Mouse (Mus musculus) gastrocnemius, postnatal 4 days (tissue): ENCODE results near the gene Slit2. TPM values are rescaled to one million over a fixed set of nuclear protein-coding genes. Genes with fewer than 3 reads are reported as not detected.

Experiments
- DNase-seq, 2 experiments: peaks; one replicate each; pipeline ENCODE4 v3.0.0; 2021 to 2022; ENCODE audit warnings: low spot score in 2 of 2, mixed read lengths in 2 of 2
- long read RNA-seq, 2 experiments: library from polyadenylated mRNA; stranded (forward); transcript quantifications; one replicate each; pipeline ENCODE4 v2.0.0; 2021
- total RNA-seq, 2 experiments: library from RNA; stranded (reverse); gene quantifications; 2 replicates each; pipeline ENCODE4 v1.2.3; 2021

The Slit2 gene
- total RNA-seq, result 1 to 10 TPM; 7.6 to 8.9 TPM
- long read RNA-seq, experiment 1, full-length matches to known transcripts, result 1 of 1 reads
- long read RNA-seq, experiment 1, partial matches to known transcripts, result 0 of 1 reads
- long read RNA-seq, experiment 1, other reads (novel, unspliced or antisense), result 0 of 1 reads
- long read RNA-seq, experiment 2, result 0 reads

GRCm38 (mm10) chr5:47982941-47983701, at the start of gene Slit2:
Gene Slit2 (plus strand): TSS chr5:47983138.
- DNase-seq, result peak; percentile 67 to 81

- DNase-seq, result no peak
These were observed 44.2 kb upstream of the Slit2 start for GRCm38 (mm10) chr5:47938586-47939372.

- no peak for DNase-seq
These were observed 26.5 kb upstream of the Slit2 start for GRCm38 (mm10) chr5:47956451-47956850.

- no peak for DNase-seq
These were observed 7.1 kb upstream of the Slit2 start for GRCm38 (mm10) chr5:47975795-47976194.

DNA sequence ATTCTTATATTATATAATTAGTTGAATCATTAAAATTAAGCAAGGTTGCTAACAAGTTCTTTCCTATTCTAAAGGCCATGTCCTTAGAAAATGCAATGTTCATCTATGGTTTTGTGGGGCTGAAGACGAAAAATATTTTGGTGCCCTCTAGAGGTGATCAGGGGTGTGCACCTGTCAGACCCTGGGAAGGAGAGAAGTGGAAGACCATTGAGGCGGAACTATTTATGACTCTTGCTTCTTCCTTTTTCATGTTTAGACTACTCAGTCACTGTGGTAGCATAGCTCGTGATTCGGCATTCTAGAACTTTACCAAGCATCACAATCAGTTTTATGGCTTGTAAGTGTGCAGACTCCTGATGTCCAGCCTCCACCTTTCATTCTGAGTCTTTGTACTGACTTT, 3.6 kb upstream of the Slit2 start:
- no peak for DNase-seq

DNA sequence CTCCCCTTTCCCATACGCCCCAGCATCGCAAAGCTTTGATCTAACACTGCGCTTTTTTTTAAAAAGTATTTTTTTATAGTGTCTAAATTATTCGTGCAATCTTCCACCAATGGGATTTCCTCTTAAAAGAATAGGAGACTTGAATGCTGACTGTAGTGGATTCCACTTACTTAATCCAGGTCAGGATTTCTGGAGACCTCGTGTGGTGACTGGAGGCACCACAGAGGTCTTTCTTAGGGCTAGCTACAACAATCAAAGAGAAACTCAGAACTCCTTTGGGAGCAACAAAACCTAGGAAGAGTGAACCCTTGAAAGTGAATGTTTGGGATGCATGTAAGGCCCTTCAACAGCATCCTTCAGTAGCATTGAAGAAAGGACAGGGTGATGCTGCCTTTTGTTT, 2.5 kb upstream of the Slit2 start:
- no peak for DNase-seq

DNA sequence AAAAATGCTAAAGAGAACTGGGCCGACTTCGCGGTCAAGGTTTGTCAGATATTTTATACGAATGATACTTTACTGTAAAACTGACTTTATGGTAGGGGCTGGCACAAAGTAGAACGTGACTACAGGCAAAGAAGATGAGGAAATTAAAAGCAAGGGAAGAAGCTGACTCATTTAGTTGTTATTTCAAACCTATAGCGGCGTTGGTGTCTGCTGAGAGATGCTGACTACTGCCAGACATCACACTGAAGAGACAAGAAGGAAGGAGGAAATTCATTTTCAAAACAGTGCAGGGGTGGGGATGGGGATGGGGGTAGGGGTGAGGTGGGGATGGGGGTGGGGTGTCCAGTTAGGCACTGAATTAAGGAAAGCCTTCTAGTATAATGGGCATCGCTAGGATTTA, 987 bp upstream of the Slit2 start:
- no peak for DNase-seq

DNA sequence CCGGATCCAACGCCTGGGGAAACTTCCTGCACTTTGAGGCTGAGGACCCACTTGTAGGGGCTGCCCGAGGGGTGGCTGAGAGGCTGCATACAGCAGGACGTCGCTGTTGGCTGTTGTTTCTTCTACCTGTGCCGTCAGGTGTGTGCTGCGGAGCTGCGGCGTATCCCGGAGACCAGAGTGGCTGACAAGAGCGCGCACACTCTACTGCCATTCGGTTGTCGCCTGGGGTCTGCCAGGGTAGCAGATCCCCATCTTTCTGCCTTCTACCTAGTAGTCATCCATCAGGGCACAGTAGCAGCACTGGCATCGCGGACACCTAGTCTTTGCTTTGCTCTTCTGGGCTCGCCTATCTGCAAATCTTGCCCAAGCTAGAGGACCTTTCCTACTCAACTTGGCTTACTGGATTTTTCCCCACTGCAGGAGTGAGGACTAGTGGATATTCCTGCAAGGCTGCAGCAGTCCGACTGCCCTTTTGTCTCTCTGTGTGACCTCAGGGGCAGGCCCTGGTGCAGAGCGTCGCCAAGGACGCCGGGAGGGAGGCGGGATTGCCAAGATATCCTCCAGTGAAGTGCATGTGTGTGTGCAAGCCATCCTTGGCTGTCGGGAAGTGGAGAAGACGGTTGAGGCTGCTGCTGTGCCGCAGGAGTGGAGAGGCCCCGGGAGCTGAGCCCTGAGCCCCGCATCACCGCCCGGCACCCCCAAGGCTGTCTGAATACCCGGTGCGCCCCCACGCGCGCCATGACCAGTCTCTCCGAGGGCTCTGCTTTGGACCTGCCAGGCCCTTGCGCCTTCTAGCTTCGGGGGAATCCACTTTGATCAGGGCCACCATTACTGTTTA, 1.0 kb downstream of the Slit2 start:
- DNase-seq, result peak; percentile 18 to 19

- peak in 1 of 2 experiments; percentile 12 for DNase-seq
These were observed 1.8 kb downstream of the Slit2 start for GRCm38 (mm10) chr5:47984584-47985197.

- peak in 1 of 2 experiments; percentile 17 for DNase-seq
These were observed 2.3 kb downstream of the Slit2 start for GRCm38 (mm10) chr5:47985198-47985631.

GRCm38 (mm10) chr5:47985901-47986670, 3.1 kb downstream of the Slit2 start:
- peak in 1 of 2 experiments; percentile 18 for DNase-seq

DNA sequence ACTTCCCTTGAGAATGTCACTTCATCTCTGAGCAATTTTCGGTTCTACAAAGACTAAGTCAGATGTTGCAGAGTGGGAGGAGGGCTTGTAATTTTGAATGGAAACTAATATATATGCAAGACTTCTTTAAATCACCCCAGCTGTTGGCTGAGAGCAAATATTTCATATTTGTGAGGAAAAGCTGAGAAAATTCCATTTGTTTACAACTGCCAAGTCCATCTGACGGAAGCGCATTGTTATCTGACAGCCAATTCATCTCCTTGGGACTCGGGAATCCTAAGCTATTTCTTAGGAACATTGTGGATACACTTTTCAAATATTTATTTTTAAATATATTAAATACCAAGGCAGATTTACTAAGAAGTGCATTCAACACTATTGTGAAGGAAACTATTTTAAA, 8.0 kb downstream of the Slit2 start:
- no peak for DNase-seq

GRCm38 (mm10) chr5:48003708-48004415, 20.9 kb downstream of the Slit2 start:
- no peak for DNase-seq

GRCm38 (mm10) chr5:48005533-48005932, 22.6 kb downstream of the Slit2 start:
- DNase-seq, result no peak

DNA sequence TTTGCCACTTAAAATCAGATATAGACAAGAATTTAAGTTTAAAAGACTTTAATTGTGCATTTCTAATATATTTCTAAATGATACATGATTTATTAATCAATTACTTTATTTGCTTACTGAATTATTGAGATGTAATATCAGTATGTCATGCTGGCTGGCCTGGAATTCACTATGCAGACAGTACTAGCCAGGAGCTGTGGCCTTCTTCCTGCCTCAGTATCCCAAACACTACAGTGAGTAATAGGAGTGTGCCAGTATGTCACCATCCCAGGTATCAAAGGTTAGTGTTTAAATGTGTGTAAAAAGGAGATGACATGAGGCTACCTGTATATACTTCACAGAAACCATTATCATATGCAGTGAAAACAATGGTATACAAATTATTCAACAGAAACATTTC, 23.1 kb downstream of the Slit2 start:
- no peak for DNase-seq

GRCm38 (mm10) chr5:48023441-48023840, 40.5 kb downstream of the Slit2 start:
- no peak for DNase-seq

DNA sequence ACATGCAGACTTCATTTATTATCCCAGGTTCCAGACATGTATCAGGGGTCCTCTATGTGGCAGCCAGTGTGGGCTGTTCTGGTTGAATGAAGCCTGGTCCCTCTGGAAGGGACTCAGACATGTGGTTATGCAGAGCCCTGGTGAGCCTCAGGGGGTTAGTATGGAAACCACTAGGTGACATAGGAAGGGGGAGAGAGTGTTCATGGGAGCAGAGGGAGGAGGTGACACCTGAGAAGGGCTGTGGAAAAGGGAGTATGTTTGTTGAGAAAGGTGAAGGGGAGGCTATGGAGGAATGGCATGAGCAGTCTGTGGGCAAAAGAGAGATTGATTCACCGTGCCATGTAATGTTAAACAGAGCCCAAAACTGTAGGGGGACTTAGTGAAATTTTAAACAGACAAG, 51.9 kb downstream of the Slit2 start:
- no peak for DNase-seq

DNA sequence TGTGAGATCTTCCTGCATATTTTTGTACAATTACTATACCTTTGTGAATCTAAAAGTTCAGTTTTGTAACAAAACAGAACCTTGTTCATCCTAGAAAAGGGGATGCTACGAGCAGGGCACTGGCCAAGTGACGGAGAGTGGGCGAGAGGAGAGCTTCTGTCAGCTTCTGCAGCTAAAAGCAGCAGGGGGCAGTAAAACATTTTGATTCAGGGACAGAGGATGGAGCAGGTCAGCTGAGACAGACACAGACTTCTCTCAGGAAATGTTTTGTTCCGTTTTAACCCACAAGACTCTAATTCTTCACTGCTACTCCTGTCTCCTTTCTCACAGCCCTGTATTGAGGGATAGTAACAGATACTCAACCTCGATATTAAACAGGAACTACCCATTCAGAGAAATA, 55.1 kb downstream of the Slit2 start:
- peak in 1 of 2 experiments; percentile 18 for DNase-seq
